Mouse (Mus musculus) small intestine, adult 2 months (tissue): ENCODE measurements around the gene Ets1. TPM values are rescaled to one million over a fixed set of nuclear protein-coding genes. Genes with fewer than 3 reads are reported as not detected.
A peak's percentile ranks its signal among the peaks of the same experiment; 100 is the strongest.

Experiments
- H3K27ac ChIP-seq: fragments of 200-500 bp; 2 replicates; pipeline ENCODE4 v1.5.1; 2012; ENCODE audit warnings: low read depth, low read length, control low read depth, inconsistent platforms; ENCODE audit not compliant: insufficient read depth
- H3K27me3 ChIP-seq: fragments of 200-500 bp; 2 replicates; pipeline ENCODE4 v1.6.1; 2012; ENCODE audit warnings: mild to moderate bottlenecking, moderate library complexity, low read length, inconsistent platforms; ENCODE audit not compliant: control insufficient read depth, insufficient read depth
- H3K36me3 ChIP-seq: fragments of 200-500 bp; 2 replicates; pipeline ENCODE4 v1.6.1; 2012; ENCODE audit warnings: mild to moderate bottlenecking, low read length, control low read depth, inconsistent platforms; ENCODE audit not compliant: control insufficient read depth, insufficient read depth
- H3K4me1 ChIP-seq: fragments of 200-500 bp; 2 replicates; pipeline ENCODE4 v1.6.1; 2012; ENCODE audit warnings: low read length, inconsistent platforms, mixed read lengths; ENCODE audit not compliant: control insufficient read depth, insufficient read depth, insufficient read length
- H3K4me3 ChIP-seq: fragments of 200-500 bp; 2 replicates; pipeline ENCODE4 v1.5.1; 2012; ENCODE audit warnings: low read depth, mild to moderate bottlenecking, control low read depth, inconsistent platforms, low read length, moderate library complexity
- CTCF ChIP-seq: fragments of 200-500 bp; IDR thresholded peaks from 2 replicates; pipeline ENCODE4 v1.5.1; 2012; ENCODE audit warnings: low read depth, mild to moderate bottlenecking, control low read depth, inconsistent platforms, low read length, moderate library complexity, mixed read lengths; ENCODE audit not compliant: insufficient replicate concordance, insufficient read length; ENCODE audit errors: extremely low read depth
- POLR2A ChIP-seq: fragments of 200-500 bp; IDR thresholded peaks from 2 replicates; pipeline ENCODE4 v1.6.1; 2012; ENCODE audit warnings: low read depth, mild to moderate bottlenecking, control low read depth, inconsistent platforms, low read length, moderate library complexity
- WGBS: fragments of 180-500 bp; shearing (Covaris S2); methylation state at CpG from one replicate; pipeline ENCODE4 v1.1.7; 2018; 5-methylcytosine and 5-hydroxymethylcytosine counted together
- polyA plus RNA-seq: library from polyadenylated mRNA; depleted of rRNA; stranded (reverse); fragments of >200 nt; gene quantifications from 2 replicates; pipeline ENCODE4 v1.2.3, GENCODE M21; 2012

Gene Ets1
- polyA plus RNA-seq, 1 experiment = 10.2 TPM

DNA sequence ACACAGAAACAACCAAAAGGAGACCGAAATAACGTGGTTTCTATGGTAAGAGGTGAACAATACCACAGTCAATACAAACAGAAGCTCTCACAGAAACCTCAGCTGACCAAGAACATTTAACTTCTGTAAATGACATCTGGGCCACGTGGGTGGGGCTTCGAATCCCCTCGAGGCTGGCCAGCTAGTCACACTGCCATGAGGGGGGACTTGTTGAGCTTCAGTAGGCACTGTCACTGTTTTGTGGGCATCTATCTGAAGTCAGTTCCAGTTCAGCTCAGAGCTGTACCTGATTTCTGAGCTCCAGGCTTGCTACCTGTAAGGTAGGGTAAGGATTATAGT lies 18.6 kb upstream of the Ets1 start:
- peaks cover 4% of the 10 kb centered on the region; the same call in 1 of the 2 replicates for H3K4me1 ChIP-seq
- no peaks in the 10 kb centered on the region for H3K27me3 ChIP-seq
- peak overlapping the region; percentile 18; the same call in 1 of the 2 replicates for H3K27ac ChIP-seq
- TF ChIP-seq POLR2A (no peak), CTCF (no peak)
- 48% methylated on average over 5 of the region's 5 CpGs for WGBS
- H3K36me3 ChIP-seq = no peaks in the 10 kb centered on the region
- no peak overlapping the region for H3K4me3 ChIP-seq

DNA sequence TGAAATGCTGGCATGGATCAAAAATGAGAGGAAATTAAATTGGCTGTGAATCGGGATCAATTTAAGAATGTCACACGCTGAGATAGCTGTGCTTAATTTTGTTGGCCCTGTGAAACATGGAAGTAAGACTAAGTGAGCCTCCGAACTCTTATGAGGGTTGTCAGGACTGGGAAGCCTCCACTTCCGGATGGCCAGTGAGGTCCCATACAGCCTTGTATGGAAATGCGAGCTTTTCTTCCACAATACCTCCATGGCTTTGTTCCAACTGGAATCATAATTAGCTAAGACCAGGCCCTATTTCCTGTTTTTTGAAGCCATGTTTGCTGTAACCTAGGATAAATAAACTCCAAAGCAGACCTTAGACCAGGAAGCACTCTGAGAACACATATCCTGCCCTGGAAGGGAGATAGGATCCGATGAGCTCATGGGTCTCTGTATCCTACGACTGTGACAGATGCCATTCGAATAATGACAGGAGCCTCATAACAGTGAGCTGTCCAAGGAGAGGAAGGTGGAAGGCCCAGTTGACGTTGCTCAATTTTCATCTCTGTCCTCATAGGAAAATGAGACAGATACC lies 17.4 kb upstream of the Ets1 start:
- H3K27me3 ChIP-seq = no peaks in the 10 kb centered on the region
- H3K4me3 ChIP-seq = no peak overlapping the region
- no peaks in the 10 kb centered on the region for H3K36me3 ChIP-seq
- H3K4me1 ChIP-seq = peaks cover 4% of the 10 kb centered on the region; the same call in 1 of the 2 replicates
- 0 out of 2 replicates have a peak overlapping the region, but pooled peaks have one; percentile 18 for H3K27ac ChIP-seq
- TF ChIP-seq POLR2A = no peak
- WGBS = 84% methylated on average over 9 of the region's 9 CpGs

- no peaks in the 10 kb centered on the region for H3K36me3 ChIP-seq
- no peaks in the 10 kb centered on the region for H3K27me3 ChIP-seq
- no peak overlapping the region for H3K4me3 ChIP-seq
- no peak overlapping the region for H3K27ac ChIP-seq
- H3K4me1 ChIP-seq = peaks cover 4% of the 10 kb centered on the region; the same call in 1 of the 2 replicates
- TF ChIP-seq CTCF (no peak), POLR2A (no peak)
- 84% methylated on average over 6 of the region's 6 CpGs for WGBS
Observed at GRCm38 (mm10) chr9:32619661-32620060, 16.4 kb upstream of the Ets1 start.

GRCm38 (mm10) chr9:32620446-32620845 lies 15.6 kb upstream of the Ets1 start:
- H3K4me3 ChIP-seq = no peak overlapping the region
- H3K27ac ChIP-seq = no peak overlapping the region
- H3K36me3 ChIP-seq = no peaks in the 10 kb centered on the region
- no peaks in the 10 kb centered on the region for H3K27me3 ChIP-seq
- 93% methylated on average over 3 of the region's 3 CpGs for WGBS
- H3K4me1 ChIP-seq = peaks cover 4% of the 10 kb centered on the region; the same call in 1 of the 2 replicates
- TF ChIP-seq CTCF = no peak
- no peak for TF ChIP-seq POLR2A

DNA sequence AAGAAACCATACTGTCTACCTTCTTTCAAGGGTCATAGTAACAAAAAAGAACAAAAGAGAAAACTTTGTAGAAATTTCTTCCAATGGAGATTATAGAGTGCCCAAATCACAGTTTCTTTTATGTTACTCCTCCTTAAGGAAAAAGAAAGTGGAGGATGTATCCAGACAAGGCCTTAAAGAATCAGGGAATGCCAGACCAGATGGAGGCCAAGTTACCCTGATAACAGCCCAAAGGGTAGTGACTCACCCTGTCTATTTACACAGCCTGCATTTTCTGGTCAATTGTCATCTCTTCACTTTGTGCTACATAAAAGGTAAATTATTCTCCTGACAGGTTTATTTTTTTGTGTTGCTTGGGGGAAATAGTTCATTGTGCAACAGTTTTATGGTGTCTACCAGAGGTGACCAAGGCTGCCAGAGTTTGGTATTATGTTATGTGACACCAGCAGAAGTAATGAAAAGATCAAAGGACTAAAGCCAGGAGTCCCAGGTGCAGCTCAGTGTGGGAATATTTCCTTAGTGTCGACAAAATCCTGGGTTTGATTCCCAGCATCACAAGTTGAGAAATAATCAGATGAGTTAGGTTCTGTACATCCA lies 6.5 kb upstream of the Ets1 start:
- Histone ChIP-seq H3K36me3 (no peaks in the 10 kb centered on the region), H3K27ac (no peak overlapping the region), H3K4me3 (no peak overlapping the region), H3K27me3 (no peaks in the 10 kb centered on the region; the same call in 1 of the 2 replicates), H3K4me1 (no peaks in the 10 kb centered on the region)
- no peak for TF ChIP-seq POLR2A
- no peak for TF ChIP-seq CTCF
- 32% methylated on average over 1 of the region's 1 CpGs for WGBS

DNA sequence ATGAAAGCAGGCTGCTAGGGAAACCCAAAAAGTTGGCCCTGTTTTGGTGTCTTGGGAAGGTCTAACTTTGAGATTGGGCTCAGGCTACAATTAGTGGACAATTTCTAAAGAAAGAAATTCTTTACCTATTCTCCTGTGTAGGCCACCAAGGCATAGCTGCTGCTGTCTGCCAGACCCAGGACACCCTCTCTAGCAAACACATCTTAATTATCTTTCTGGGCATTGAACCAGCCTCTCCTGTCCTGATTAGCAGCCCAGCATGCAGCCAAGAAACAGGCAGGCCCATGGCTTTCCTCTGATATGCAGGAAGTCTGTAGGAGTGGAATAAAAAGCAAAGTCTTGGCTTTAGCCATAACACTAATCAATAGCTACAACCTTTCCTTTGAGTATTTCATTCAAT lies 4.7 kb upstream of the Ets1 start:
- TF ChIP-seq POLR2A (no peak), CTCF (no peak)
- Histone ChIP-seq H3K4me1 (no peaks in the 10 kb centered on the region), H3K27me3 (no peaks in the 10 kb centered on the region; the same call in 1 of the 2 replicates), H3K27ac (no peak overlapping the region), H3K4me3 (no peak overlapping the region), H3K36me3 (no peaks in the 10 kb centered on the region)

DNA sequence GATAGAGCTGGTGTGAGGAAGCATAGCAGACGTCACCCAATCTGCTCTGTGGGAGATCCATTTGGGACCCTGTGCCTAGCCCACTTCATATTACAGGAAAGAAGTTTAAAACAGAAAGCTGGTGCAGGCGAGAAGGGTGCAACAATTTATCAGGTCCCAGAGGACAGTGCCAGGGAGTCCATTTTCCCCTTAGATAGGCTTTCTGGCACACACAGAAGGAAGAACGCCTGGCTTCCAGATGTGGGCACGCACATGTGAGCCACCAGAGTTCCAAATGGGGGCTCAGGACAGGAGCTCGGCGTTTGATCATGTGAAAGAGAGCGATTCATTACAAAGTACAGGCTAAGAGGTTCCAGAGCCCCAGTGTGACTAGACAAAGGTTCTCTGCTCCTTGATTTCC lies 3.8 kb upstream of the Ets1 start:
- H3K36me3 ChIP-seq = no peaks in the 10 kb centered on the region
- TF ChIP-seq CTCF = no peak
- TF ChIP-seq POLR2A = no peak
- peaks cover 4% of the 10 kb centered on the region; the same call in 1 of the 2 replicates for H3K27me3 ChIP-seq
- H3K4me1 ChIP-seq = no peaks in the 10 kb centered on the region
- 81% methylated on average over 7 of the region's 7 CpGs for WGBS
- H3K27ac ChIP-seq = no peak overlapping the region
- H3K4me3 ChIP-seq = no peak overlapping the region
